Mouse (Mus musculus) embryonic facial prominence, embryonic 15.5 days (tissue): ENCODE results near the gene B4galnt2. TPM values are rescaled to one million over a fixed set of nuclear protein-coding genes. Genes with fewer than 3 reads are reported as not detected.

Source experiments
- ATAC-seq: fragments of 200-750 bp; cut with Nextera tagmentation; 2 replicates; pipeline ENCODE4 v1.8.0; 2017; ENCODE audit warnings: low read depth, moderate TSS enrichment; ENCODE audit not compliant: insufficient number of reproducible peaks, low FRiP score, low TSS enrichment
- H3K27ac ChIP-seq: fragments of 300-500 bp; sonication (generic); replicated peaks from 2 replicates; pipeline ENCODE4 v1.5.1; 2015; ENCODE audit warnings: mild to moderate bottlenecking, inconsistent platforms
- H3K27me3 ChIP-seq: fragments of 300-500 bp; sonication (generic); 2 replicates; pipeline ENCODE4 v1.6.1; 2015; ENCODE audit warnings: inconsistent platforms
- H3K36me3 ChIP-seq: fragments of 300-500 bp; sonication (generic); 2 replicates; pipeline ENCODE4 v1.6.1; 2015; ENCODE audit warnings: mild to moderate bottlenecking, inconsistent platforms
- H3K4me1 ChIP-seq: fragments of 300-500 bp; sonication (generic); 2 replicates; pipeline ENCODE4 v1.6.1; 2015; ENCODE audit warnings: inconsistent platforms
- H3K4me2 ChIP-seq: fragments of 300-500 bp; sonication (generic); replicated peaks from 2 replicates; pipeline ENCODE4 v1.6.1; 2015; ENCODE audit warnings: mild to moderate bottlenecking, inconsistent platforms
- H3K4me3 ChIP-seq: fragments of 300-500 bp; sonication (generic); replicated peaks from 2 replicates; pipeline ENCODE4 v1.5.1; 2015; ENCODE audit warnings: mild to moderate bottlenecking, inconsistent platforms
- H3K9ac ChIP-seq: fragments of 300-500 bp; sonication (generic); 2 replicates; pipeline ENCODE4 v1.6.1; 2015; ENCODE audit warnings: inconsistent platforms
- H3K9me3 ChIP-seq: fragments of 300-500 bp; sonication (generic); replicated peaks from 2 replicates; pipeline ENCODE4 v1.6.1; 2016; ENCODE audit warnings: inconsistent platforms
- WGBS: fragments of 180-500 bp; shearing (Covaris S2); methylation state at CpG from one replicate; pipeline ENCODE4 v1.1.7; 2015; 5-methylcytosine and 5-hydroxymethylcytosine counted together
- polyA plus RNA-seq: library from polyadenylated mRNA; unstranded; fragments of >200 nt; fragmentation: Nextera tagmentation; extraction: Ambion mirVana; gene quantifications from 2 replicates; pipeline ENCODE4 v1.2.1, GENCODE M21; 2015

B4galnt2 gene
- polyA plus RNA-seq, 1 experiment from 2014 or later: 0.09 TPM

DNA sequence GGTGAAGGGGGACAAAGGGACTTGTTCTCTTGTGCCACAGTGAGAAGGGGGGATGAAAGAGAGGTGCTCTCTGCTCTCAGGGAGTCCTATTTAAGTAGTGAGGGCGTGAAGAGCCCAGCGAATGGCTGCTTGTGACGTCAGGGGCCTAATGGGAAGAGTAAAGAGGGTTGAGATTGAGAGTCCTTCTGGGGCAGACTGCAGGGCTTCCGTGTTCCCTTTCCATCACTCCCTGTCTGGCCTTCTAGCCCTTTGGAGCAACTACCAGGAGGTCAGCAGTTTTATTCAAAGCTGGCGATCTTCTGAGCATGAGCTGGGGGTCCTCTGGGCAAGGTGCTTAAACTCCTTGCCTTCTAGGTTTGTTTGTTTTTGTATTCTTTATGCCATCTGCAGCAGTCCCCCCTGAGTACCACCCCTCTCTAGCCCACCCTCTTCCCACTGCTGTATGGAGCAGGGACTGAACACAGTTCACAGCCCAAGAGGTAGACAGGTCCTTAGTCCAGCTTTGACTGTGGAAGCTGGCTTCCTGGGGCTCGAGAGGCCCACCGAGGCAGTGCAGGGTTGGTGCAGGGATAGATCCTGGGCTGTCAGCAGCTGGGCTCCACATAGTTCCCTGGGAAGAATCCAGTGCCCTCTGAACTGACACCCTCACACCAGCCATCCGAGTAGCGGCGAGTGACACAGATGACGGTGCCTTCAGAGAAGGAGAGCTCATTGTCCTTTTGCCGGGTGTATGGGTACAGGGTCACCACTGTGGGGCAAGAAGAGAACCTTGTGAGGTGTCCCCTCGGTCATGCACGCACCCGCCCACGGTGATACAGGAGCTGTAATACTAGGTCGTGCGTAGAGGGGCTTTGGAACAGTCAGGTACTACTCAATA, 82.3 kb downstream of the B4galnt2 start:
- Histone ChIP-seq H3K36me3 (no peaks in the 10 kb centered on the region), H3K27ac (no peak overlapping the region), H3K9ac (no peak overlapping the region), H3K4me2 (no peak overlapping the region), H3K9me3 (no peaks in the 10 kb centered on the region), H3K4me3 (no peak overlapping the region), H3K4me1 (peaks cover 52% of the 10 kb centered on the region), H3K27me3 (peaks cover 98% of the 10 kb centered on the region)
- 44% methylated on average over 18 of the region's 18 CpGs for WGBS
- ATAC-seq: no peak

DNA sequence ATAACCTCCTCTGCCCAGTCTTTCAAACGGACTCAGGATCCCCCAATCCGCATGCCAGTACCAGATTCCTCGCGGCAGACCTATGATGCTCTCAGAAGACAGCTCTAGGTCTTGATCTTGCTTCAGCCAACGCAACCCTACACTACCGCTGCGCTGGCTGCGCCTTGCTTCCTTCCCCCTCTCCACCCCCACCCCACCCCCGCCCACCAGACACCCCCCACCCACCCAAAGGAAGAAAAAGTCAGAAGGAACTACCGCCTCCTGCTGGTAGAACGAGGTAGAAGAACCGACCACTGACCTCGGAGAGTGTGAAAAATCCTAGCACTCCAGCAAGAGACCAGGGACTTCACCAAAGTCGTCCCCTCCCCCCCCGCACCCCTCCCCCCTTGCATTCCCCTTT, 83.0 kb downstream of the B4galnt2 start:
- Histone ChIP-seq H3K4me2 (peak overlapping the region; percentile 50), H3K4me1 (peaks cover 44% of the 10 kb centered on the region), H3K9ac (no peak overlapping the region), H3K27me3 (peaks cover 99% of the 10 kb centered on the region), H3K27ac (no peak overlapping the region), H3K36me3 (no peaks in the 10 kb centered on the region), H3K9me3 (no peaks in the 10 kb centered on the region), H3K4me3 (peak overlapping the region; percentile 33)
- 6% methylated on average over 15 of the region's 15 CpGs for WGBS
- ATAC-seq: no peak

DNA sequence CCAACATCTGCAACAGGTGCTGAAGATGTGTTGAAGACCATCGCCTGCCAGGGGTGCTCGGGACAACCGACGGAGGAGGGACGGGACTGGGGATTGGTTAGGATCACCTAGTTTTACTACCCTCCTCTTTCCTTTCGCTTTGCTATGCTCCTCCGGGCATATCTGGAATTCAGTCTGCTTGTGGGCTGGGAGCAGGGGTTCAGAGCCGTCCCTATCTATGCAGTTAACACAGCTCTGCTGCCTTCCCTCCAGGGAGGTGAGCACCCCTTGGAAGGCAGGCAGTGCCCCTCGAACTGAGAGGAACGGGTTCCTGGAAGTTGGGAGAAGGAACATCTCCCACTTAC, 83.4 kb downstream of the B4galnt2 start:
- Histone ChIP-seq H3K27ac (no peak overlapping the region), H3K9me3 (no peaks in the 10 kb centered on the region), H3K4me1 (peaks cover 41% of the 10 kb centered on the region), H3K27me3 (peaks cover 99% of the 10 kb centered on the region), H3K36me3 (no peaks in the 10 kb centered on the region), H3K4me3 (peak overlapping the region; percentile 33), H3K4me2 (peak overlapping the region; percentile 50), H3K9ac (no peak overlapping the region)
- no peak for ATAC-seq
- WGBS: 3% methylated on average over 10 of the region's 10 CpGs

GRCm38 (mm10) chr11:95830411-95831275, 84.0 kb downstream of the B4galnt2 start:
- Histone ChIP-seq H3K4me1 (peaks cover 37% of the 10 kb centered on the region), H3K27ac (no peak overlapping the region), H3K4me2 (peak overlapping the region; percentile 50), H3K4me3 (peak overlapping the region; percentile 33), H3K9ac (no peak overlapping the region), H3K27me3 (peaks cover 95% of the 10 kb centered on the region), H3K9me3 (no peaks in the 10 kb centered on the region), H3K36me3 (no peaks in the 10 kb centered on the region)
- 2% methylated on average over 80 of the region's 80 CpGs for WGBS
- no peak for ATAC-seq

DNA sequence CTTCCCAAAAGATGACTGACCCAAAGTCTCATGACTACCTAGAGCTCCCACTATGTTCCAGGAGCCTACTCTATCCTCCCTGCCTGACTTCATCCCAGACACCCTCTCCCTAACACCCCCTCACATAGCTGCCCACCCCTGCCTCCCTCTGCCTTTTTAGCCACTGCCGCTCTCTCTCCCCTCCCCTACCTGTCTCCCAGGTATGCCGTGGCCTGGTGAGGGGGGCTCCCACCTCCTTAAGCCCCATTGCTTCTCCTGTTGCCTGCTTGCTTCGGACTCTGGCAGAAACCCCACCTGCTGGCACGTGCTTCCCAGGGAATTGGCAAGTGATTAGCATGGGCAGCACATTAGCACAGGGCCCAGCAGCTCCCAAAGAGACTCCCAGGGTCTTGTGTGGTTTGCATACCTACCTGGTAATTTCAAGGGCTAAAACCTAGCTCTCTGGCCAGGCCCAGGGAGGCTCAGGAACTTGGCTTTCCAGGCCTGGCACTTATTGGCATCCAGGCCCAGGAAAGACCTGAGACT, 85.1 kb downstream of the B4galnt2 start:
- Histone ChIP-seq H3K27ac (no peak overlapping the region), H3K9ac (no peak overlapping the region), H3K27me3 (peaks cover 95% of the 10 kb centered on the region), H3K4me2 (no peak overlapping the region), H3K4me1 (peaks cover 42% of the 10 kb centered on the region), H3K36me3 (no peaks in the 10 kb centered on the region), H3K9me3 (no peaks in the 10 kb centered on the region), H3K4me3 (no peak overlapping the region)
- ATAC-seq: no peak
- 22% methylated on average over 4 of the region's 4 CpGs for WGBS

GRCm38 (mm10) chr11:95828181-95828964, 86.3 kb downstream of the B4galnt2 start:
- no peaks in the 10 kb centered on the region for H3K9me3 ChIP-seq
- 0 out of 2 replicates have a peak overlapping the region, but pooled peaks have one; percentile 5 for H3K4me3 ChIP-seq
- H3K4me2 ChIP-seq: no peak overlapping the region
- no peak for ATAC-seq
- WGBS: 67% methylated on average over 11 of the region's 11 CpGs
- peaks cover 32% of the 10 kb centered on the region for H3K4me1 ChIP-seq
- peaks cover 84% of the 10 kb centered on the region for H3K27me3 ChIP-seq
- no peak overlapping the region for H3K9ac ChIP-seq
- H3K27ac ChIP-seq: no peak overlapping the region
- no peaks in the 10 kb centered on the region for H3K36me3 ChIP-seq

GRCm38 (mm10) chr11:95827464-95828085, 87.1 kb downstream of the B4galnt2 start:
- H3K27ac ChIP-seq: no peak overlapping the region
- H3K4me1 ChIP-seq: peaks cover 27% of the 10 kb centered on the region
- ATAC-seq: no peak
- 16% methylated on average over 3 of the region's 3 CpGs for WGBS
- H3K36me3 ChIP-seq: no peaks in the 10 kb centered on the region
- H3K9ac ChIP-seq: no peak overlapping the region
- no peak overlapping the region for H3K4me3 ChIP-seq
- no peaks in the 10 kb centered on the region for H3K9me3 ChIP-seq
- peaks cover 79% of the 10 kb centered on the region for H3K27me3 ChIP-seq
- H3K4me2 ChIP-seq: no peak overlapping the region

GRCm38 (mm10) chr11:95827168-95827447, 87.6 kb downstream of the B4galnt2 start:
- H3K27me3 ChIP-seq: peaks cover 74% of the 10 kb centered on the region
- ATAC-seq: no peak
- H3K4me3 ChIP-seq: no peak overlapping the region

DNA sequence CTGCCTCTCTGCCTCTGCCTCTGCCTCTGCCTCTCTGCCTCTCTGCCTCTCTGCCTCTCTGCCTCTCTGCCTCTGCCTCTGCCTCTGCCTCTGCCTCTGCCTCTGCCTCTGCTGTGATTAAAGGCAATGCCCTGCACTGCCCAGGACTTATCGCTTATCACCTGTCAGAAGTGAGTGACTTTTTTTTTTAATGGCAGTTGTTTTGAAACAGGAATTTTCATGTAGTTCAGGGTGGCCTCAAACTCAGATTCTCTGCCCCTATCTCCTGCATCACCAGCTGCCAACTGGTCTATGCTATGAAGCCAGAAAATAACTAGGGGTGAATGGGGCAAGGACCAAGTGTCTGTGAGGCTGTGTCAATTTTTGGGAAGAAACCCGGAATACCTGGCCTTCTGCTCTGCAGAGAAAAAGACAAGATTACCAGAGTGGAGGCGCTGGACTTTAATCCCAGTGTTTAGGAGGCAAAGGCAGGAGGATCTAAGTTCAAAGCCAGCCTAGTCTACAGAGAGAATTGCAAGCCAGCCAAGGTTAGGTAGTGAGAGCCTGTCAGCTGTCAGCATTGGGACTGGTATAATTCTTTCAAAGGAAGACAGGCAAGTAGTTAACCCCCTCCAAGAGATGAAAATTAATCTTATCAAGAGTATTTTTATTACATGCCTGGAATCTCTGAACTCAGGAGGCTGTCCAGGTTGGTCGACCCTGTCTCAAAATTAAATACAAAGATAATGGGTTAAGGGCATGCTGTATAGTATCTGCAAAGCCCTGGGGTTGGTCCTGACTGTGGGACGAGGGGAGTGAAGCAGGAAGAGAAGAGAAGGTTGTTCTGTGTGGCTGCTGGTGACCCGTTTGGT, 88.1 kb downstream of the B4galnt2 start:
- H3K27me3 ChIP-seq: peaks cover 69% of the 10 kb centered on the region
- ATAC-seq: no peak

More at GRCm38 (mm10) chr11:95827168-95827447, 87.6 kb downstream of the B4galnt2 start:
- no peaks in the 10 kb centered on the region for H3K9me3 ChIP-seq
- no peaks in the 10 kb centered on the region for H3K36me3 ChIP-seq
- 35% methylated on average over 3 of the region's 3 CpGs for WGBS
- H3K4me2 ChIP-seq: no peak overlapping the region
- H3K27ac ChIP-seq: no peak overlapping the region
- H3K4me1 ChIP-seq: peaks cover 27% of the 10 kb centered on the region
- no peak overlapping the region for H3K9ac ChIP-seq

DNA sequence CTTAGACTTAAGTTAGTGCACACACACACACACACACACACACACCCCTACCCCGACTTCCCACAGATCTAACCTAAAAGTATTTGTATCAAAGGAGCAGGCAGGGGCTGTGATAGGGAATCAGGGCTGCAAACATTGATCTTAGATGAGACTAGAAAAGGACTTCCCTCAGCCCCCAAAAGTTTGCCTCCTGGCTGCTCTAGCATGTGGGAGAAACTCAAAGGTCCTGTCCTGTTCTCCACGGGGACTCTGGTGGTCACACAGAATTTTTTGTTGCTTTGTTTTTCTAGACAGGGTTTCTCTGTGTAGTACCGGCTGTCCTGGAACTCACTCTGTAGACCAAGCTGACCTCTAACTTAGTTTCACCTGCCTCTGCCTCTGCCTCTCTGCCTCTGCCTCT, 89.1 kb downstream of the B4galnt2 start:
- Histone ChIP-seq H3K27me3 (peaks cover 60% of the 10 kb centered on the region), H3K4me1 (peaks cover 17% of the 10 kb centered on the region), H3K27ac (no peak overlapping the region), H3K4me3 (peak overlapping the region; percentile 61), H3K9me3 (no peaks in the 10 kb centered on the region), H3K4me2 (0 out of 2 replicates have a peak overlapping the region, but pooled peaks have one; percentile 99), H3K36me3 (no peaks in the 10 kb centered on the region), H3K9ac (no peak overlapping the region)
- no peak for ATAC-seq
- WGBS: 38% methylated on average over 3 of the region's 3 CpGs

More for the DNA sequence above, 88.1 kb downstream of the B4galnt2 start:
- H3K9me3 ChIP-seq: no peaks in the 10 kb centered on the region
- no peak overlapping the region for H3K4me2 ChIP-seq
- no peaks in the 10 kb centered on the region for H3K36me3 ChIP-seq
- H3K4me1 ChIP-seq: peaks cover 27% of the 10 kb centered on the region
- no peak overlapping the region for H3K4me3 ChIP-seq
- WGBS: 55% methylated on average over 6 of the region's 6 CpGs
- H3K27ac ChIP-seq: no peak overlapping the region
- H3K9ac ChIP-seq: no peak overlapping the region
